Mouse (Mus musculus) C2C12 (cell line): ENCODE data around the gene 1700066M21Rik. TPM values are rescaled to one million over a fixed set of nuclear protein-coding genes. Genes with fewer than 3 reads are reported as not detected.

Source experiments
- H3K27me3 ChIP-seq: one replicate; pipeline ENCODE4 v1.6.1; 2011; ENCODE audit not compliant: control insufficient read depth, insufficient read depth, insufficient read length
- H3K36me3 ChIP-seq: one replicate; pipeline ENCODE4 v1.6.1; 2011; ENCODE audit not compliant: control insufficient read depth, insufficient read depth
- H3K4me3 ChIP-seq: one replicate; pipeline ENCODE4 v1.5.1; 2011; ENCODE audit warnings: mild to moderate bottlenecking, control low read depth; ENCODE audit not compliant: poor library complexity, insufficient read depth, severe bottlenecking
- H3K79me2 ChIP-seq: one replicate; pipeline ENCODE4 v1.6.1; 2011; ENCODE audit not compliant: control insufficient read depth, insufficient read depth
- H3K79me3 ChIP-seq: one replicate; pipeline ENCODE4 v1.6.1; 2011; ENCODE audit warnings: low read depth, control low read depth
- H3ac ChIP-seq: one replicate; pipeline ENCODE3; 2011; ENCODE audit warnings: low read depth; ENCODE audit not compliant: control insufficient read depth, insufficient read length
- CEBPB ChIP-seq: IDR thresholded peaks from one replicate; pipeline ENCODE4 v1.6.1; 2011; ENCODE audit warnings: low read depth, mild to moderate bottlenecking, control low read depth, moderate library complexity
- CTCF ChIP-seq: IDR thresholded peaks from one replicate; pipeline ENCODE4 v1.5.1; 2011; ENCODE audit not compliant: control insufficient read depth, insufficient read depth, insufficient read length
- FOSL1 ChIP-seq: IDR thresholded peaks from one replicate; pipeline ENCODE4 v1.8.0; 2011; ENCODE audit warnings: mild to moderate bottlenecking, low read length; ENCODE audit not compliant: poor library complexity, insufficient read depth, severe bottlenecking
- MAX ChIP-seq: IDR thresholded peaks from one replicate; pipeline ENCODE4 v1.6.1; 2011; ENCODE audit warnings: mild to moderate bottlenecking, control low read depth
- MYOD1 ChIP-seq: IDR thresholded peaks from one replicate; pipeline ENCODE4 v1.6.1; 2011; ENCODE audit warnings: low read depth; ENCODE audit not compliant: control insufficient read depth, insufficient read length
- MYOG ChIP-seq: IDR thresholded peaks from one replicate; pipeline ENCODE4 v1.6.1; 2011; ENCODE audit not compliant: control insufficient read depth, insufficient read length; ENCODE audit errors: extremely low read depth
- USF1 ChIP-seq: IDR thresholded peaks from one replicate; pipeline ENCODE4 v1.6.1; 2011; ENCODE audit warnings: low read depth, mild to moderate bottlenecking, control low read depth, moderate library complexity
- polyA plus RNA-seq: library from polyadenylated mRNA; unstranded; fragments of >200 nt; fragmentation: generic; extraction: Trizol; gene quantifications from one replicate; pipeline ENCODE4 v1.2.1, GENCODE M21; 2012; ENCODE audit warnings: missing spikeins

1700066M21Rik gene
- polyA plus RNA-seq, 1 experiment, result 4.4 TPM

GRCm38 (mm10) chr1:57367446-57367845 is 10.0 kb upstream of the 1700066M21Rik start:
- H3K27me3 ChIP-seq, result no peaks in the 10 kb centered on the region
- no peaks in the 10 kb centered on the region for H3K79me2 ChIP-seq
- H3K4me3 ChIP-seq, result no peak overlapping the region
- TF ChIP-seq FOSL1 (no peak), USF1 (no peak), MAX (no peak), CEBPB (no peak), CTCF (no peak), MYOD1 (no peak), MYOG (no peak)
- H3K79me3 ChIP-seq, result no peaks in the 10 kb centered on the region
- H3K36me3 ChIP-seq, result no peaks in the 10 kb centered on the region
- H3ac ChIP-seq, result no peak overlapping the region

- no peak for TF ChIP-seq MAX
- no peak for TF ChIP-seq CEBPB
- TF ChIP-seq USF1, result no peak
- TF ChIP-seq MYOG, result no peak
- TF ChIP-seq FOSL1, result no peak
- no peak for TF ChIP-seq CTCF
- no peak for TF ChIP-seq MYOD1
- H3K27me3 ChIP-seq, result no peaks in the 10 kb centered on the region
- H3K4me3 ChIP-seq, result no peak overlapping the region
- H3ac ChIP-seq, result no peak overlapping the region
- no peaks in the 10 kb centered on the region for H3K79me2 ChIP-seq
- no peaks in the 10 kb centered on the region for H3K36me3 ChIP-seq
- no peaks in the 10 kb centered on the region for H3K79me3 ChIP-seq
Observed at GRCm38 (mm10) chr1:57369111-57369510, 8.3 kb upstream of the 1700066M21Rik start.

- Histone ChIP-seq H3K4me3 (no peak overlapping the region), H3ac (no peak overlapping the region), H3K79me2 (no peaks in the 10 kb centered on the region), H3K79me3 (no peaks in the 10 kb centered on the region), H3K36me3 (no peaks in the 10 kb centered on the region), H3K27me3 (no peaks in the 10 kb centered on the region)
- no peak for TF ChIP-seq MYOD1
- TF ChIP-seq CTCF, result no peak
- TF ChIP-seq MYOG, result no peak
- TF ChIP-seq FOSL1, result no peak
- no peak for TF ChIP-seq CEBPB
- no peak for TF ChIP-seq MAX
Observed at GRCm38 (mm10) chr1:57370451-57370850, 7.0 kb upstream of the 1700066M21Rik start.

GRCm38 (mm10) chr1:57375276-57375675 is 2.1 kb upstream of the 1700066M21Rik start:
- H3K27me3 ChIP-seq, result no peaks in the 10 kb centered on the region
- H3K4me3 ChIP-seq, result no peak overlapping the region
- H3K79me2 ChIP-seq, result peaks cover 21% of the 10 kb centered on the region
- TF ChIP-seq MYOG, result no peak
- H3ac ChIP-seq, result no peak overlapping the region
- H3K79me3 ChIP-seq, result peaks cover 9% of the 10 kb centered on the region
- H3K36me3 ChIP-seq, result no peaks in the 10 kb centered on the region

- Histone ChIP-seq H3K27me3 (no peaks in the 10 kb centered on the region), H3K4me3 (peak overlapping the region; percentile 72), H3K79me3 (peaks cover 9% of the 10 kb centered on the region), H3K36me3 (no peaks in the 10 kb centered on the region), H3ac (no peak overlapping the region), H3K79me2 (peaks cover 21% of the 10 kb centered on the region)
- TF ChIP-seq CEBPB (no peak), CTCF (no peak), MYOG (no peak), MYOD1 (no peak), MAX (no peak), USF1 (no peak), FOSL1 (no peak)
Observed at GRCm38 (mm10) chr1:57376806-57377205, 614 bp upstream of the 1700066M21Rik start.

GRCm38 (mm10) chr1:57386519-57386918 is 9.1 kb downstream of the 1700066M21Rik start:
- H3ac ChIP-seq, result no peak overlapping the region
- peaks cover 2% of the 10 kb centered on the region for H3K79me3 ChIP-seq
- no peak overlapping the region for H3K4me3 ChIP-seq
- no peaks in the 10 kb centered on the region for H3K79me2 ChIP-seq
- TF ChIP-seq FOSL1 (no peak), CEBPB (no peak), USF1 (no peak), MYOD1 (no peak), MYOG (no peak), CTCF (no peak), MAX (no peak)
- H3K36me3 ChIP-seq, result peaks cover 50% of the 10 kb centered on the region
- no peaks in the 10 kb centered on the region for H3K27me3 ChIP-seq
